Mouse (Mus musculus) thymus, adult 18-20 months (tissue): ENCODE data around the gene Slc44a5.
"Not testable (repeated sequence)": the region's sequence is repeated elsewhere in the genome, so short reads cannot be mapped to it uniquely, and the experiment has no call there.

Source experiments
- DNase-seq, 2 experiments: peaks; one replicate each; pipeline ENCODE4 v3.0.0; 2022; ENCODE audit warnings: mixed read lengths in 2 of 2

Slc44a5 gene

GRCm38 (mm10) chr3:154251486-154251885, 278.2 kb downstream of the Slc44a5 start:
- no peak for DNase-seq

GRCm38 (mm10) chr3:154252219-154252618, 279.0 kb downstream of the Slc44a5 start:
- no peak for DNase-seq

GRCm38 (mm10) chr3:154254187-154254586, 281.0 kb downstream of the Slc44a5 start:
- DNase-seq: not testable (repeated sequence)

- no peak for DNase-seq
These were observed 284.1 kb downstream of the Slc44a5 start for GRCm38 (mm10) chr3:154257312-154257711.

GRCm38 (mm10) chr3:154268313-154268712, 295.1 kb downstream of the Slc44a5 start:
- no peak for DNase-seq

GRCm38 (mm10) chr3:154269757-154270366, 296.6 kb downstream of the Slc44a5 start:
- DNase-seq: peak in 1 of 2 experiments; percentile 5

- no peak for DNase-seq
These were observed 301.4 kb downstream of the Slc44a5 start for GRCm38 (mm10) chr3:154274681-154275080.

GRCm38 (mm10) chr3:154284260-154284659, 311.0 kb downstream of the Slc44a5 start:
- DNase-seq: no peak

GRCm38 (mm10) chr3:154285351-154285750, 312.1 kb downstream of the Slc44a5 start:
- no peak for DNase-seq

GRCm38 (mm10) chr3:154287217-154287616, 314.0 kb downstream of the Slc44a5 start:
- no peak for DNase-seq

GRCm38 (mm10) chr3:154288429-154289069, 315.3 kb downstream of the Slc44a5 start:
- no peak for DNase-seq

- no peak for DNase-seq
These were observed 317.1 kb downstream of the Slc44a5 start for GRCm38 (mm10) chr3:154290351-154290750.

- DNase-seq: no peak
These were observed 318.9 kb downstream of the Slc44a5 start for GRCm38 (mm10) chr3:154292126-154292525.

- no peak for DNase-seq
These were observed 320.7 kb downstream of the Slc44a5 start for GRCm38 (mm10) chr3:154293839-154294490.

GRCm38 (mm10) chr3:154294924-154295834, 321.9 kb downstream of the Slc44a5 start:
- no peak for DNase-seq

- DNase-seq: no peak
These were observed 324.3 kb downstream of the Slc44a5 start for GRCm38 (mm10) chr3:154297499-154297898.

- DNase-seq: no peak
These were observed 325.3 kb downstream of the Slc44a5 start for GRCm38 (mm10) chr3:154298490-154298889.

- no peak for DNase-seq
These were observed 326.8 kb downstream of the Slc44a5 start for GRCm38 (mm10) chr3:154300006-154300405.

- DNase-seq: no peak
These were observed 327.9 kb downstream of the Slc44a5 start for GRCm38 (mm10) chr3:154301102-154301501.

GRCm38 (mm10) chr3:154305163-154305884, 332.1 kb downstream of the Slc44a5 start:
- no peak for DNase-seq

GRCm38 (mm10) chr3:154317651-154318248, 344.5 kb downstream of the Slc44a5 start:
- DNase-seq: no peak
